Mouse (Mus musculus) right cerebral cortex, postnatal 4 days (tissue): ENCODE results near the gene Specc1l.
"Not testable (repeated sequence)": the region's sequence is repeated elsewhere in the genome, so short reads cannot be mapped to it uniquely, and the experiment has no call there.

Experiments used
- DNase-seq: peaks from one replicate; pipeline ENCODE4 v3.0.0-alpha.2; 2022

Gene Specc1l

DNA sequence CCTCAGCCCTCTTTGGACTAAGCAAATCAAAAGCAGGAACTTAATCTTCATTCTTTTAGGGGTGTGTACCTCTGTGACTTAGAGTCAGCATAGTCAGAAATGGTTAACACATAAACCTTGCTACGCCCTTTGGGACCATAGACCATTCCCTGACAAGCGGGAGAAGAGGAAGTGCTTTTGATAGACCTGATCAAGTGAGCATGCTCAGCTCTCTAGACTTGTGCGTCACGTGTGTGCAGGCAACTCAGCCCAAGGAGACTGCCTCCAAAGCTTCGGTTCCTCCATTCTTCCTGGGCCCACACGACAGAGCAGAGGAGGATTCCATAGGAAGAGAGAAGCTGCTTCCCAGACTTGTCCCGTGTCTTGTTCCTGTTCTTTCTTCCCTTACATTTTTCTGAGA is 76.7 kb downstream of the Specc1l start:
- no peak for DNase-seq

- DNase-seq, result no peak
Measured at GRCm38 (mm10) chr10:75289392-75289791, 77.5 kb downstream of the Specc1l start.

- DNase-seq, result no peak
Measured at GRCm38 (mm10) chr10:75290650-75291049, 78.8 kb downstream of the Specc1l start.

- DNase-seq, result no peak
Measured at GRCm38 (mm10) chr10:75291338-75291737, 79.5 kb downstream of the Specc1l start.

DNA sequence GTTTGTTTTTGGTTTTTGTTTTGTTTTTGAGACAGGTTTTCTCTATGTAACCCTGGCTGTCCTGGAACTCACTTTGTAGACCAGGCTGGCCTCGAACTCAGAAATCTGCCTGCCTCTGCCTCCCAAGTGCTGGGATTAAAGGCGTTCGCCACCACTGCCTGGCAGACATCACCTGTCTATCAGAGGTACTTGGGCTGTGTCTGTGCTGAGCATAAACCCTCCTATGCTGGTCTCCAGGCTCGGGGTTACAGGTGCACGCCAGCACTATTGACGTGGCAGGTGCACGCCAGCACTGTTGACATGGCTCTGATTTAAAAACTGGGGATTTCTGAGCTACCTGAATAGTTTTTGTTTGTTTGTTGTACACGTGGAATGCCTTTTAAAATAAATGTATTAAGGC is 80.3 kb downstream of the Specc1l start:
- DNase-seq, result not testable (repeated sequence)

DNA sequence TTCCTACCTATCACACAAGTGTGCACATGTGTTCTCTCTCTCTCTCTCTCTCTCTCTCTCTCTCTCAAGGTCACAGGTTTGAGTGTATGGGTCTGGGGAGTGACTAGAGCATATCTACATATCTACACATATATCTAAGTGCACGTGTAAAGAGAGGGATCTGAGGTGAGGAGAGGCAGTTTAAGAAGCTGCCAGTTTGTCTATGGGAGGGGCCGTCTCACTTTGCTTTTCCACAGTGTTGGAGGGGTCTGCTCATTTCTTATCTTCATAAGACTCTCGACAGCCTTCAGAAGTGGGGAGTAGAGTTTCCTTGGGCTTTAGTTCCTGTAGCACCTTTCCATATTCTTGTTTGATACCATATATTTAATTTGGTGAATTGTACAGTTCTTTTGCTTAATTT is 81.4 kb downstream of the Specc1l start:
- DNase-seq, result no peak

DNA sequence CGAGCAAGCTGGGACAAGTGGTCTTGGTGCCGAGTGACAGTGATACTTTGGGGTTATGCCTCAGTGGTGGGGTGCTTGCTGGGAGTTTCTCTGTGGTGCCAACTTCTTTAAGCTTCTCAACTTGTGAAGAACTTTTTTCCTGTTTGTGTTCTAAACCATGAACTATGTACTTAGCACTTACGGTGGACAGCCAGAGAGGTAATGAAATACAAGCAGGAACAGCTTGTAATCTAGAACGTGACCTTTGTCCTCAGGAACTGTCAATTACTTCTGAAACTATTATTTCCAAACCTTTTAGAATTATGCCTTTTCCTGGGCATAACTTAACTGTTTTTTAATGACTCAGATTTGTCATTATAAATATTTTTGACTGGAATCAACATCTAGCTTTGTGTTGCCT is 82.5 kb downstream of the Specc1l start:
- no peak for DNase-seq

- DNase-seq, result no peak
Measured at GRCm38 (mm10) chr10:75294926-75295325, 83.1 kb downstream of the Specc1l start.

GRCm38 (mm10) chr10:75298608-75299007 is 86.7 kb downstream of the Specc1l start:
- DNase-seq, result no peak

DNA sequence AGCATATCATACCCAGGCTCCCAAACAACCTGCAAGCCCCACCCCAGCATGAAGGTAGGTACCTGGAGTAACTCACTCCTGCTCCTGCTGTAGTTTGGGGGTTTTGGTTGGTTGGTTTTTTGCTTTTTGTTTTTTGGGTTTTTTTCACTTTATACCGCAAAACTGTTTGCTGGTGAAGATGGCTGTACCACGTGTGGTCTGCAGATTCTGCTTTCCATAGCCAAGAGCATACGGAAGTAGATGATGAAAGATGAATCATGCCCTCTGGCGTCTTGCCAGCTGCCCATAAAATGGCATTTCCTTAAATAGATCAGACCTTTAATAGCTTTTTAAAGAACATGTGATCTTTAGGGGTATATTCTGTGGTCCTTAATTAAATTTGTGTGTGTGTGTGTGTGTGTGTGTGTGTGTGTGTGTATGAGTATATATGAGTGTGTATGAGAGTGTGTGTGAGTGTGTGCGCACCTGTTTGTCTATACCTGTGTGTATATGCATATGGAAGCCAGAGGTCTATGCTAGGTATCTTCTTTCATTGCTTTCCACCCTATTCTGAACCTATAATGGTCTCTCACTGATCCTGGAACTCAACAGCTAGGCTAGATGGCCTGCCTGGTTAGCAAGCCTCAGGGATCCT is 88.0 kb downstream of the Specc1l start:
- no peak for DNase-seq

DNA sequence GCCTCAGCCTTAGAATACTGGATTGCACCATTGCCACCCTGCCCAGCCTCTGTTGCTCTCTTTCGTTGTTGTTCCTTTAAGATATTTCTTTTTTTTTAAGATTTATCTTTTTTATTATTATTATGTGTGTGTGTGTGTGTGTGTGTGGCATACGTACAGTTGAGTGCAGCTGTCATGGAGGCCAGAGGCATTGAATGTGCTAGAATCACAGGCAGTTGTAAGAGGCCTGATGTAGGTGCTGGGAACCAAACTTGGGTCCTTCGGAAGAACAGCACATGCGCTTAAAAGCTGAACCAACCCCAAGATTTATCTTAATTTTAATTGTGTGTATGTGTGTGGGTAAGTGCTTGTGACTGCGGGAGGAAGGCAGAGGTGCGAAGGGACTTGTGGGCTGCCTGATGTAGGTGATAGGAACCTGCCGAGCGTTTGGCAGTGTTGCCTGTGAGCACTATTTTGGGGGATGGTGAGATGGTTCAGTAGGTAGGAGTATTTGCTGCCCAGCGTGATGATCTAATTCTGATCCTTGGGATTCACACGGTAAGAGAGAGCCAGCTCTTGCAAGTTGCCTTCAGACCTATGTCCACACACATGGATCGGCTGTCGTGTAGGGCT is 89.4 kb downstream of the Specc1l start:
- DNase-seq, result no peak

- DNase-seq, result no peak
Measured at GRCm38 (mm10) chr10:75301937-75302336, 90.1 kb downstream of the Specc1l start.

DNA sequence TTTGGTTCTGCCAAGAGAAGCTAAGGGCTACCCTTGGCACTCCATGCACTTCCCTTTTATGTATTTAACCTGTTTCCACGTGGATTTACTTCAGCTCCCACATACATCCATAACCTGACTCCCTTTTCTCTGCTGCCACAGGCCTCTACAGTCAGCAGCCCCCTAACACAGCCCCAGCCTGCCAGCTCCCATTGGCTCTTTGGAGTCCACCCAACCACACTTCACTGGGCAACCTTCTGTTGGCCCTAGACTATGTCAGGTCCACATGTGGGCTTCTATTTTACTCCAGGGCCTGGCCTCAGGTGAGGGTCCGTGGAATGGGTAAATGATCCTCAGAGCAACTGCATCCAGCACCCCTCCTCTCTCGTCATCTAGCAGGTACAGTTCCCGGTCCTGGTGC is 90.7 kb downstream of the Specc1l start:
- DNase-seq, result no peak

DNA sequence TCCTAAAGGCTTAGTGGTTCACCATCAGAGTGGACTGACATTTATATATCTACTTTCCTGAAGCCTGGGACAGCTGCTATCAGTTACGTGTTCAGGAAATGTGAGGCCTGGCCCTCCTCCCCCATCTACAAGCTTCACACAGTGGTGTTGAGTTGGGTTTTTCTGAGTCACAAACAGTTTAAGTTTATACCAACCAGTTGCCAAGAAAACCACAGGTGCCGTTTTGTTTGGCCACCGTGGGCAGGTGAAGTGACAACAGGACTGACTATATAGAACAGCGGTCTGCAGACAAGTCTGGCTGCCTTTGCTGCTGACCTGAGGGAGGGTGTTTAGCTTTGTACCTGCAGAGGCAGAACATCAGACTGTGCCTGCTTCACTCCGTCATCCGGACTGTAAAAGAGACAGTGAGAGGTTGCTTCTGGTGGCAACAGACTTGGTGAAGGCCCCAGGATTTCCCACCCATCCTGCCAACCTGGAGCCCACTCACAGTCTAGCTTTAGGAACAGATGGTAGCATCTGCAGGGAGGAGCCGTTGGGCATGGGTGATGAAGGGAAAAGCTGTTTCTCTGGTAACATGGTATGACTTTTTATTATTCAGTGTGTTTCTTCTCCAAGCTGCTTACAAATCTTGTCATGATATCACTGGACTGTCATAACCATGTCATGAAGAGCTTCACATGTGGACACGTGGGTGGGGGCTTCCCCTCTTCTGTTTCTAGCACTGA is 91.6 kb downstream of the Specc1l start:
- no peak for DNase-seq

DNA sequence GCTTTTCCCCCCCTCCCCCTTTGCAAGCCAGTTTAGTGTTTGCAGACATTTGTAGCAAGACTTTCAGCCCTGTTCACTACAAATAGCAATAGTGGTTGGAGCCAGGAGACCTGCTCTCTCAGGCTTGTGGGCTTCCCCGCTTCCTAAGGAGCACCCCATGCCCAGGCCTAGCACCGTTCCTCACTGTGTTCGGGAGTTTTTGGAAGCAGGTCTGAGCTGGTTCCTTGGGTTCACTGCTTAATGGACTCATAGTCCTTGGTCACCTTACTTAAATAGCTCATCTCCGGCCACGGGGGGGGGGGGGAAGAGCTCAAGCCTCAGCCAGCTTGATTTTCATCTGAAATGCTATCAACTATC is 92.2 kb downstream of the Specc1l start:
- no peak for DNase-seq

DNA sequence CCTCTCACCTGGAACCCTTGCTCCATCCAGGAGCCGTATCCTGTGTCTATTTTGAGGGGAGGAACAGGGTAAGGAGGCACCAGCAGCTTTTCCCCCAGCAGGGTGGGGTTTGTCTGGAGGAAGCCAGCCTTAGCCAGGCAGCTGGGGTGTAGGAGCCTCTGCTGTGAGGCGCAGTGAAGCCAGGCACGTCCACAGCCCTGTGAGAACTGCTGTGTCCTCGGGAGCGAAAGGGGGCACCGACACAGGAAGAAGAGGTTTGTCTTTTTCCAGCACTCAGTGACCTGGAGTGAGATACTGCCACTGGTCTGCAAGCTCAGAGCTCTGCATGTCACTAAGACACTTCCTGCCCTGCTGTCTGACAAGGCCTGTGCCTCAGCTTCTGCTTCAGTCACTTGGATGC is 92.5 kb downstream of the Specc1l start:
- no peak for DNase-seq

DNA sequence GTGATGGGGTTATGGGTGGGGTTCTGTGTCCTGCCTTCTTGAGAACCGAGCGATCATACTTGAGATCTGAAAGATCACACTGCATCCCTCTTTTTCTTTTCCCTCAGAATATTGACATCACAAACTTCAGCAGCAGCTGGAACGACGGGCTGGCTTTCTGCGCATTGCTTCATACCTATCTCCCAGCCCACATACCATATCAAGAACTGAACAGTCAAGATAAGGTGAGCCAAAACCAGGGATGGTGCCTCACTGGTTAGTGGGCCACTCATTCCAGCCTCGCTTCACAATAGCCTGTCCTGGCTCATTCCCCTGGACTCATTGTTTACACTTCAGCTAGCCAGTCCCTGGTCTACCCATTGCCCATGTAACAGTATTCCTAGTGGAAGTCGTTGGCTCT is 95.3 kb downstream of the Specc1l start:
- no peak for DNase-seq

DNA sequence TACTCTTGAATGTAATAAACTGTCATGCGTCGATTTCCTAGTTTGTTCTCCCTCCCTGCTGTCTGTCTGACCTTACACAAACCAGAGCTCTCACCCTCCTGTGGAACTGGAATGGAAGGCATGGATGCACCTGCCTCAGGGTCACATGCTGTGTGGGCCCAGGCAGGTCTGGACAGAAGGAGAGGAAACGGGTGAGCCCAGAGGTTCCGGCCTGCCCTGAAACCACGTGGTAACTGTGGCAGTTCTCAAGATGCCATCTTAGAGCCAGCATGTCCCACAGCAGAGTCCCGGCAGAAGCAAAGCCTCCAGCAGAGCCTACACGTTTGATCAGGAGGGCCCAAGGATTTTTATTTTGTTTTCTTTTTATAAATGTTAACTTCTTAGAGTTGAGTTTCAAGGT is 100.5 kb downstream of the Specc1l start:
- no peak for DNase-seq

DNA sequence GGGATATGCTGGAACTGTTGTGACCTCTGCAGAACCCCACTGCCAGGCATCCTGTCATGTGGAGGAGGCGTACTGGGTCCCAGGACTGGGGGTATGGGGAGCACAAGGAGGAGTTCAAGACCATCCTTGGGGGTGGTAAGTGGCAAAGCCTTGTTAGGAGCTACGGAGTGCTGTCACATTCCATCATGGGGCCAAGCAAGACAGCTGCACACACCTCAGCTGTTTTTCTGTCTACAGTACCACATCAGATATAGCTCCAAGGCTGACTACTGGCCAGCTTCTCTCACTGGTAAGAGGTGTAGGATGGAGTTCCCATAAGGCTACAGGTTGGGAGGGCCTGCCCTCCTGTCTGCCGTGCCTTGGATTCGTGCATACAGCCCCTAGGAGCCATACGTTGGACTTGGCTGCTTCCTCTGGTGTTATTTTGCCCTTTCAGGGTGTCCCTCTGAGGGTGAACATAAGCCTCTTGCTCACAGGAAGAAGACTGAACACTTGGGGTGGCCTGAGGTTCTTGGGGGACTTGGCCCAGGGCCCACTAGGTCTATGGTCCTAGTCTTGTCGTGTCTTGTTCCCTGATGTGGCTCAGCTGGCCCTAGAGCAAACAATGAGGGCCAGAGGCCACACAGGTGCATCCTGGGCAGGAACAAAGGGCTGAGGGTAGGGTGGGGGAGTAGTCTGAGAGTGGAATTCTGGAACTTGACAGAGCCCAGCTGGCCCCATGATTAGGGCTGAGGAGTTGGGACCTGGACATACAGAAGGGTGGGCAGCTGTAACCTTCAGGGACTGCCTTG is 102.5 kb downstream of the Specc1l start:
- no peak for DNase-seq

DNA sequence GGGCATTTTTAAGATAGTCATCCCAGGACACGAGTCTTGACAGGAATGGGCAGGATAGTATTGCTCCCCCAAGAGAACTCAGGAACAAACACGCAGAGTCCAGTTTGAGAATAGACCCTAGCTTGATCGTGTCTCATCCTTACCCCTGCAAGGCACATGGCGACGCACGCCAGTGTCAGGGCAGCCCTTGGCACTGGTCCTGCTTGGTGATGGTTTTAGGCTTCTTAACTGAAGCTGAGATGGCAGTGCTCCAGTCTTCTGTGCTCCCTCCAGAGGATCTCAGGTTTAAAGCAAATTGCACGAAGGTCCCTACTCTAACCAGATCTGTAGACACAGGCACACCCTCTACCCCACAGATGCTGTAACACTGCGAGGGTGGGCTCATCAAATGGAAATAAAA is 103.9 kb downstream of the Specc1l start:
- DNase-seq, result peak; percentile 30

GRCm38 (mm10) chr10:75316472-75316871 is 104.6 kb downstream of the Specc1l start:
- no peak for DNase-seq

- no peak for DNase-seq
Measured at GRCm38 (mm10) chr10:75316872-75316907, 104.8 kb downstream of the Specc1l start, which contains the start of gene Adora2a. Gene Adora2a (plus strand): TSS chr10:75316877.

DNA sequence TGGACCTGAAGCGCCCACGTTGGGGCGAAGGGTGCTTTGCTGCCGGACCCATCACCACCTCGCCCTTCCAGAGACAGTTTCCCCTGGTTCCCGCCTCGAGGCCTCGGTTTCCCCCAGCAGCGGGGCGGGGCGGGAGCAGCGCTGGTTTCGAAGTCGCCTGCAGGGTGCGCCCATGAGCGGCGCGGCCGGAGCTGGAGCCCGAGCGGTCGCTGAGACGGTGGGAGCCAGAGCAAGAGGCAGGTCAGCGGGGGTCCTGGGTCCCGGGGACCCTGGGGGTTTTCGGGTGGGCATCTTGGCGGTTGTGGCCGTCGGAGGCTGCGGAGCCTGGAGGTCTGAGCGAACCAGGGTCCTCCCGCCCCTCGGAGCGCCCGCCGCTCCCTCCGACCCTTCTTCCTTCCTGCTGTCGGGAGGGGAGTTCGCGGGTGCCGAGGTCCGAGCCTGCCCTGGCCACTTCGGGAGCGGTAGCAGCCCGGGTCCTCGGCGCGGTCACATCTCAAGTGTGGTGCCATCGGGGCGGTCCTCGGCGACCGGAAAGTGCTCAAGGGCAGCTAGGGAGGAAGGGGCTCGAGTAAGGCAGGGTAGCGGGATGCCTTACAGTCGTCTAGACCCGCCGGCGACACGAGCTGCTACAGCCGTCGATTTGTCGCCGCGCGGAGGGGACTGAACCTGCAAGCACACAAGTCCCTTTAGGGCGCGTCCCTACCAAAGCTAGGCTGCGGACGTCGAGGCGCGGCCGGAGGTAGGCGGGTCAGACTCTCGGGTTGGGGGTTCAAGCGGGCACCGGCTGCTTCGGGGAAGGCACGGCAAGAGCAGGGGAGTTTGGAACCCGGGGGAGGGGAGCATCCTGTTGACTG is 105.3 kb downstream of the Specc1l start:
- DNase-seq, result peak; percentile 70
